Mouse (Mus musculus): ENCODE data around the gene Rora.

Gene Rora

DNA sequence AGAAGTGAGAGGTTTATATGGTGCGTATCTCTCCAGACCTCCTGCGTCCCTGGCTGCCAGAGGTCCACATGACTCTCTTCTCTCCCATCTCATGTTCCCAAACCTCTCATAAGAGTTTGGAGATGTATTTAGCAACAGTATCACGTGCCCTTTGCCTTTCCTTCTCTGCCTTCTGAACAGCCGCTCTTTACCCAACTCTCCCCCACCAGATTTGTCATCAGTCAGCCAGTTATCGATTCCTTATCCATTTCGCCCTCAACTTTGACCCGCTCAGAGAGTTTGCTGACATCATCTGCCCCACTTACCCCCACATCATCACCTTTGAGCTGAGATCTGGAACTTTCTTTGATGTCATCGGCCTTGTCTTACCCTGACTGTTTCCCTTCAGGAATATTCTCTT, 230.1 kb downstream of the Rora start:
- no peak for DNase-seq (ENCODE audit: low spot score in 2 of 2)

GRCm38 (mm10) chr9:68884451-68885035, 231.0 kb downstream of the Rora start:
- DNase-seq (ENCODE audit: low spot score in 2 of 2) = no peak

DNA sequence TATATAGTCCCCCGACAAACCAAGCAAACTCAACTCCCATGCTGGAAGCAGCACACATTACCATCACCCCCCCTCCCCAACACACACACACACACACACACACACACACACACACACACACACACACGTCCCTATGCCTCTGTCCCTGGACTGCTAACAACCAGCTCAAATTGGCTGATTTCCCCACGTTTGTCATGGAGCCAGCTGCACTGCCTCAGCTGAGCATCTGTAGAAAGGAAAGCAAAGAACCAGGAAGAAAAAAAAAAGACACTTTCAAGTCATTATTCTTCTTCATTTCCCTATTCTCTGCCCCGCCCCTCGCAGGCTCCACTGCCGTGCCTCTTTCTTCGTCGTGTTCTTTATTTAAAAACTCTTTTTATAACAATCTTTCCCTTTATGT, 235.1 kb downstream of the Rora start:
- peak in 1 of 2 experiments; percentile 65 for DNase-seq (ENCODE audit: low spot score in 2 of 2)

DNA sequence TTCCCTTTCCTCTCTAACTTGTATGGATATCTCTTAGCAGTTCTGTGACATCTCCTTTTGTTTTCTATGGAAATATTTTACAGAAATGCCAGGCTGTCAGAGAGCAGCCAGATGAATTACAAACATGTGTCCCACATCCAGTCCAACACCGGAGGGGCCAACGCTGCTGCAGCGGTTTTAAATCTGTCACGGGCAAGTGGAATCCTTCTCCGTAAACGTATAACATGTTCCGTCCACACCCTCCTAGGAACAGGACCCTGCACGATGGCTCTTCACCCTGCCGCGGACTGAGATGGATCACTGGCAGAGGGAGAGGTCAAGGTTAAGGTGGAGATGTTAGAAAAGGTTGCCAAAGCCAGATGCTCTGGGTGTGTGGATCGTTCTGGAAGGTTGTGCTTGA, 237.8 kb downstream of the Rora start:
- DNase-seq (ENCODE audit: low spot score in 2 of 2) = no peak

DNA sequence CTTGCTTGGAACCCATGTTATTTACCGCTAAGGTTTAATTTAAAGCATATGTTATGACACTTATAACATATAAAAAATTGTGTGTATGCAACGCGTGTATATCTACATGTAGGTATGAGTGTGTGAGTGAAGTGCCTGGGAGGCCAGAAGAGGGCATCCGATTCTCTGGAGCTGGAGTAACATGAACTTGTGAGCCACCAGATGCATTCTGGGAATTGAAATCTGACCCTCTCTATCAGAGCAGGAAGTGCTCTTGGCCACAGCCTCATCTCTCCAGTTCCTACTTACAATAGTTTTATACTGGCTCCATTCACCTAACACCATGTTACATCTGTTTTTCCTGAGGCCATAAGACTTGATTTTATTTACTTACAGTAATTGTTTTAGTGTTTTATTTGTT, 238.8 kb downstream of the Rora start:
- DNase-seq (ENCODE audit: low spot score in 2 of 2) = no peak

DNA sequence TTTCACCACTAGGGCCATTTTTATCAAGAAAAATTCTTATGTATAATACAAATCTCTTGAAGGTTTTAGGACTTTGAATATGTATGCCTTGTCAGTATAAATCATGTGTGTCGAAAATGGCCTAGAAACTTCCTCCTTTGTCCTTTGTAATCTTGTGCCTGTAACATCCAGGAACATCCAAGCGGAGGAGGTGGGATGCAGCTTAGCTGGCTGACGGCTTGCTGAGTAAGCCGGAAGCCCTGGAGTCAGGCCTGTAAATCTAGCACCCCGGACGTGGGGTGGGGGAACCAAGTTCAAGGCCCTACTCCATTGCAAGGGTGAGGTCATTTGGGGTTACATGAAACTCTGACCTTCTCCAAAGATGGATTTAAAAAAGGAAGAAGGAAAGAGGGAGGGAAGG, 239.3 kb downstream of the Rora start:
- DNase-seq (ENCODE audit: low spot score in 2 of 2) = no peak

GRCm38 (mm10) chr9:68898286-68898685, 244.7 kb downstream of the Rora start:
- no peak for DNase-seq (ENCODE audit: low spot score in 2 of 2)

DNA sequence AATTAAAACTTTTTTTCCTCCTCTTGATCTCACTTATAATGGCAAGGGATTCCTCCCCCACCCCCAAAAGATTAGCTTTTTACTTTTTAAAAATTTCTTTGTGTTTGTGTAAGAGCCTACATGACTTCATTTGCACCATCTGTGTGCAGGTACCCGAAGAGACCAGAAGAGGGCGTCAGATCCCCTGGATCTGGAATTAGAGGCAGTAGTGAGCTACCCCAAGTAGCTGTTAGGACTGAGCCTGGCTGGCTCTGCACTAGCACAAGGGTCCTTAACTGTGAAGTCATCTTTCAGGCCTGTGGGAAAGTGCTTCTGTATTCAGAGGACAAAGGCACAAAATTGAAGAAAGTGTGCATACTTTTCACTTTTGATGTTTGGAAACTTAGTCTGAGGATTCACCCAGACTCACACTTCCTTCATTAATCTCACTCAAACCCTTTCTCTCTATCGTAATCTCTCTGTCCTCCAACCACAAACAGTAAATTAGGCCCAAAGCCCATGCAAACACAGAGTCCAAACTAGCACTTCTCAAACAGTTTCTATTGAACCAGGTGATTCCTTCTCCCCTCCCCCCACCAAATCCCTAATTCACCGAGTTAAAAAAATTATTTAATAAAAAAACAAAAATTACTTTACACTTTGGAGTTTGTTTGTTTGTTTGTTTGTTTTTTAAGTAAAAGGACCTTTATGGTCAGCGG, 246.1 kb downstream of the Rora start:
- no peak for DNase-seq (ENCODE audit: low spot score in 2 of 2)

DNA sequence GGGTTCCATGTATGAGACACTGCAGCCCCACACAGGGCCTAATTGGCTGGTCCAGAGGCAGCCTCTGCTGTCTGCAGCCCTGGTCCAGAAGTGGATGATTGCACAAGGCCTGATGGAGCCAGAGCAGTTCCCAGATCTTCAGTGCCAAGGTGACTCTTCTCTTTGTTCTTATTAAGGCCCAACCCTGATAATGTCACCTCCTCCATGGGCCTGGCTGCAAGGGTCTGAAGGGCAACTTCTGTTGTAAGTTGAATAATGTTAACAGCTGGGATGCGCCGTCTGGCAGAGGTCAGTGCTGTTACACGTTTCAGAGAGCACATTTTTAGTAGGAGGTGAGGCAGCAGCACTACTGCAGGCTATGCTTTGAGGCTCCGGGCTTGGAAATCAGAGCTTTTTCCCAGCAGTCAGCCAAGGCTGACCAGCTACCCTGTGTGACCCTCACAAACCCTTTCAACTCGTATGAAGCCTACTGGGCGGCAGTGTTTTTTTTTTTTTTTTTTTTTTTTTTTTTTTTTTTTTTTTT, 252.8 kb downstream of the Rora start:
- DNase-seq (ENCODE audit: low spot score in 2 of 2) = no peak

GRCm38 (mm10) chr9:68912483-68913151, 259.0 kb downstream of the Rora start:
- no peak for DNase-seq (ENCODE audit: low spot score in 2 of 2)

GRCm38 (mm10) chr9:68913191-68913697, 259.7 kb downstream of the Rora start:
- peak in 1 of 2 experiments; percentile 20 for DNase-seq (ENCODE audit: low spot score in 2 of 2)

GRCm38 (mm10) chr9:68914541-68915275, 261.1 kb downstream of the Rora start:
- DNase-seq (ENCODE audit: low spot score in 2 of 2) = no peak

- peak in 1 of 2 experiments; percentile 72 for DNase-seq (ENCODE audit: low spot score in 2 of 2)
Observed at GRCm38 (mm10) chr9:68916741-68917140, 263.2 kb downstream of the Rora start.

DNA sequence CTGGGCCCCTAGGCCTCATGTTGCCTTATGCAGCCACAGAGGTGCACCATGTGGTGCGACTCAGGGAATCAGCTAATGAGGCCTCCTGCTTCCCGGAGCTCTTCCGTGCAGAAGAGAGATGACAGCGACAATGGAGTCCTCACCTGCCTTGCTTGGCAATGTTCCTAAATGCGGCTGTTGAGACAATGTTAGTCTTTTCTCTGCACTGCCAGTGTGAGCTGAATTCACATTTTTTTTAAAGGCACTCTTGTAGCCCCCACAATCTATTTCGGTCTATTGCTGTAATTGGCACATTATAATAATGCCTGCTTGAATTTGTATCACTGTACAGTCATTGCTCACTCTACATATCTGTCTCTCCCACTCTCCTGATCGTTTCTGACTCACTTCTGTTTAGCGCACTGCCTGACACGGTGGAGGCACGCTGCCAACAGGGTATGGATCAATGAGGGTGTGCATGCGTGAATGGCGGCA, 269.6 kb downstream of the Rora start:
- DNase-seq (ENCODE audit: low spot score in 2 of 2) = no peak

GRCm38 (mm10) chr9:68926406-68926805, 272.8 kb downstream of the Rora start:
- DNase-seq (ENCODE audit: low spot score in 2 of 2) = no peak

DNA sequence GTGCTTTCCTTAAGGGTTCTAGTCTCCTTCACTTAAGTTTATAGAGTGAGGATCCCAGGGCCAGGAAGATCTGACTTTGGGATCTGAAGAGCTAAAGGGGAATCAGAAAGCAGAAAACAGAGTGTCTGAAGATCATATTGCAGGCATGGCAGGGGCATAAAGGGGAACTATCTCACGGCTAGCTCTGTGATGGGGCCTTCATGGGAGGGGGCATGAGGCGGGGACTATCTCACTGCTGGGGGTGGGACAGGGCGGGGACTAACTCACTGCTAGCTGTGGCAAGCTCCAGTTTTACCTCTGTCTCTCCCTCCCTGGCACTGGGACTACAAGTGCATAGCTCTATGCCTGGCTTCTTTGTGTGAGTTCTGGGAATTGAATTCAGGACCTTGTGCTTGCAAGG, 279.6 kb downstream of the Rora start:
- DNase-seq (ENCODE audit: low spot score in 2 of 2) = no peak

- no peak for DNase-seq (ENCODE audit: low spot score in 2 of 2)
Observed at GRCm38 (mm10) chr9:68934238-68934637, 280.7 kb downstream of the Rora start.

GRCm38 (mm10) chr9:68935611-68936010, 282.0 kb downstream of the Rora start:
- no peak for DNase-seq (ENCODE audit: low spot score in 2 of 2)

DNA sequence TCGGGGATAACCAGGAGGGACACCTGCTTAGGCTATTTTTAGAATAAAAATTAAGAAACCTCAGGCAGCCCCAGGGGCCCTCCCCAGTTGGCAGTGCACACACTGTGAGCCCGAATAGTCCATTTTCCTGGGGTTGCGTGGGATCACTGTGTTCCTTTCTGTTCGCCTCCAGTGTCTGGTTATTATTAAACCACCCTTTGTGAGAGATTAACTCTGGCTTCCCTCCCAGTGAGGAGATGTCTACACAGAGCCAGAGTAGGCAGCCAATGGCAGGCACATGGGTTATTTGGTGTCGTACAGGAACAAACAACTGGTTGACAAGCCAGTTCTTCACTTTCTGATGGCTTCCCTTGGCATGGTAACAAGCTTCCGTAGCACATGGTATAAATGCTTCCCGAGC, 287.5 kb downstream of the Rora start:
- no peak for DNase-seq (ENCODE audit: low spot score in 2 of 2)

DNA sequence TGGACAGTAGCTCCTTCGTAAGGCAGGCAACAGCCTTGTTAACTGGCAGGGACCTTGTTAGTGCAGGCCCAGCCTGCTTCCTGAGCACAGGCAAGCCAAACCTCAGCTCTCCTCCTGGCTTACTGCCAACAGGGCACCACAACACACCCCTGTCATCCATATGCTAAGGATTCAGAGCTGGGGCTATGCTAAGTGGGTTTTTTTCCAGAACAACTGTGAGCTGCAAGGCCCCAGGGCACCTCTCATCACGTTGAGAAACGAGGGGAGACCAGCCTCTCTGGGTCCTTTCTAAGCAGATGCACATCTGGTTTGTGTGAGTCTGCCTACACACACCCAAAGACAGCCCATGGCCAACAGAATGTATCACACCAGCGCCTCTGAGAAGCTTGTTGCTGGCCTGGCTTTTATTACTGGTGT, 289.0 kb downstream of the Rora start:
- DNase-seq (ENCODE audit: low spot score in 2 of 2) = peak in 1 of 2 experiments; percentile 13

GRCm38 (mm10) chr9:68944026-68944425, 290.4 kb downstream of the Rora start:
- no peak for DNase-seq (ENCODE audit: low spot score in 2 of 2)

DNA sequence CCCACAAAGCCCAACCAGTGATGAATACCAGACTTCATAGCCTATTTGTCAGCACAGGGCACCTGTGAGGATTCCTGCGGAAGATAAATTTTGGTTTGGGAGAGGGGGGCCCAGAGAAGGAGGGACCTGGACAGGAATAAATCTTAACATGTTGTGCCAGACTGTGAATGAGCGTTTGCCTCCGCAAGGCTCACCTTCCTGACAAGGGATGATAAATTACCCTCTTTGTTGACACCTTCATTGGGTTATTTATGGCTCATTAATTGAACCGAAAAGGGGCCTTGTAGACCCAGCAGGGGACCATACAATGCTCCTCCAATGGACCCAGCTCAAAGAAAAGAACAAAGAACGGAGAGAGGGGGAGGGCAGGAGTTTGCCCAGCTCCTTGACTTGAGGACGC, 294.1 kb downstream of the Rora start:
- DNase-seq (ENCODE audit: low spot score in 2 of 2) = no peak

All from cerebellum, postnatal 4 days (tissue).